Mouse (Mus musculus) R1 (cell line): Measurements from ENCODE around the gene Fgd6.
A peak's percentile ranks its signal among the peaks of the same experiment; 100 is the strongest.

Experiments used
- DNase-seq: peaks from one replicate; pipeline ENCODE4 v3.0.0-alpha.2; 2018; ENCODE audit warnings: low read depth, low spot score

Gene Fgd6

DNA sequence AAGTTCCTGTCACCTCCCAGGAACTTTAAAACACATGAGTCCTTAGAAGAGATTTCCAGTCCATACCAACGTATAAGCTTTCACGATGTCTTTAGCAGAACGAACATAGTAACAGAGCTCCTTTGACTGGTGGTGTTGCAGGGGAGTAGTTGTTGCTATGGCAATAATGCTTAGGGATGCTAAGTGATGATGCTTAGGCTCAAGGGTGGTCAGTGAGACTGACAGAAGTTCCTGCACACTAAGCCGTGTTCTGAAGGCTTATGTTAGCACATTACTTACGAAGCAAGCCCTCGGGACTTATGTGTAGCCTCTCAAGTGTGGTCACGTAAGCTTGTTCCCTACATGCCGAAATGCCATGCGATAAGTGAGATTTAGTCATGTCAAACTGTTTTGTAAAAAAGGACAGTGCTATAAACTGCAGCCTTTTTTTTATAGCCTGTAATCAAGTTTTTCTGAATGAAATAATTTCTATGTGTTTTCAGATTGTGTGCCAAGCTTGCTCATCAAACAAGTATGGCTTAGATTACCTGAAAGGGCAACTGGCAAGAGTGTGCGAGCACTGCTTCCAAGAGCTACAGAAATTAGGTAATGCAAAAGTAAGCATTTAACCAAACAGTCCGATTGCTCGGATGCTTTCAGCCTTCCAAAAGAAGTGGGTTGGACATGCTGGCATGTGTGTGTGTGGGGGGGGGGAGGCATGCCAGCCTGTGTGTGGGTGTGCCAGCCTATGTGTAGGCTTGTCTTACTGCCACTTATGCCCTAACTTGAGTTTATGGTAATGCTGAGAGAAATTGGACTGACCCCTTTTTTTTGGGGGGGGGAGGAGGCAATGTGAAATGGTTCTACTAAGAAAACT lies 99.0 kb downstream of the Fgd6 start:
- no peak for DNase-seq

GRCm38 (mm10) chr10:94138890-94139482 lies 103.2 kb downstream of the Fgd6 start:
- DNase-seq, result no peak

- no peak for DNase-seq
Observed at GRCm38 (mm10) chr10:94140227-94140931, 104.6 kb downstream of the Fgd6 start.

DNA sequence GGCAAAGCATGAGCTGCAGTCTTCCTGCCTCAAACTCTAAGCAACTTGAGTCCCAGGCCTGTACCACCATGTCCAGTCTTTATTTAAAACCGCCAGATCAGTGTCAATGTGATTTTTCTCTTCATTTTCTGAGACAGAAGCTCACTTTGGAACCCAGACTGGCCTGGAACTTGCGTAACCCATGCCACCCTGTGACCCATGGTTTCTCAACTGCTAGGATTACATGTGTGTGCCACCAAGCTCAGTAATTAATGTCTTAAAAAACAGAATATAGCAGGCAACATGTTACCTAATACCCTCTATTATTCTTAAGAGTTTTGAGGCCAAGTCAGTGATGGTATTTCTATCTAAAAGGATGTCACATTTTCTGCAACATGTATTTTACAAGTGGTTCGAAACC lies 106.6 kb downstream of the Fgd6 start:
- no peak for DNase-seq

DNA sequence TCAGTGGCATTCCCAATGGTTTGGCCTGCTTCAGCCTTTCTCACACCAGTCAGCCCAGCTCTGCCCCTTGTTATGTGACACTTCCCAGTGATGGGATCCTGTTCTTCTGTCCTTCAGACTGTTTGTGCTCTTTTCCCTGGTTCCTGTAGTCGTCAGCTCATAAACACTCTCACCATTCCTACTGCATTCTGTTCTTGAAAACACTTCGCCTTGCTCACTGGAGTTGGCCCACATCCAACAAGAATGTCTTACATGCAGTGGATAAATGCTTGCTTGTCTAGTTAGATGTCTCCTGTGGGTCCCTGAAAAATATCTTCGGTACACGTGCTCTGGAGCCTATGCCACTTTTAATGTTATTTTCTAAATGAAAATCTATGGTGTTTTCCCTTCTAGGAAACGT lies 108.8 kb downstream of the Fgd6 start:
- no peak for DNase-seq

DNA sequence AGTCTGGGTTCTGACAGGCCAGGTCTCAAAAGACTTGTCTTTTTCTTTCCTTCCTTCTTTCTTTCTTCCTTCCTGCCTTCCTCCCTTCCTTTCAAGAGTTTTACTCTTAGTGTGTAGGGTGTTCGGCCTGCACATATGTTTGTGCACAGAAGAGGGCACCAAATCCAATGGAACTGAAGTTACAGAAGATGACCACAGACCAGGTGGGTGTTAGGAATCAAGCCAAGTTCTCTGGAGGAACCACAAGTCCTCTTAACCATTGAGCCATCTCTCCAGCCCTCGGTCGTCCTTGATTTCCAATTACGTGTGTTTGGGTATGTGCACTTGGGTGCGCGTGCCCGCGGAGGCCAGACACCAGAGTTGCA lies 111.6 kb downstream of the Fgd6 start:
- peak; percentile 69 for DNase-seq

GRCm38 (mm10) chr10:94147756-94148531 lies 112.1 kb downstream of the Fgd6 start, which contains the start of gene Nr2c1:
TSS of gene Nr2c1 (plus strand) at chr10:94148023.
- DNase-seq, result peak; percentile 76

DNA sequence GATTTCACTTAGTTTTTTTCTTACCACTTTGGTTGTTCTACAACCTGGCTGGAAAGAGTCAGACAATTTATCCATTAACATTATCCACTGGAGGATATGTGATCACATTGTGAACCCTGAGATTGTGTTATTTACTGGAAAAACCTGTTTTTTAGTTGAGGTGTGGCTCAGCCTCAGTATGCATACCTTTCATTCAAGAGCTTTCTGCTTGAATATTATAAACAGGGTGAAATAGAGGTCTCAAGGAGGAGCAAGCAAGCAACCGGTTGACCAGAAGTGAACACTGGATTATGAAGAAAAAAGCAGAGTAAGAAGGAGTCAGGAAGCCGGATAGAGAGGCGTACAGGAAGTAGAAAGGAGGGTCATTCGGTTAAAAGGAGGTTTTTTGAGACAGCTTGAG lies 115.7 kb downstream of the Fgd6 start:
- DNase-seq, result peak; percentile 91

- DNase-seq, result no peak
Observed at GRCm38 (mm10) chr10:94153841-94154240, 118.0 kb downstream of the Fgd6 start.

DNA sequence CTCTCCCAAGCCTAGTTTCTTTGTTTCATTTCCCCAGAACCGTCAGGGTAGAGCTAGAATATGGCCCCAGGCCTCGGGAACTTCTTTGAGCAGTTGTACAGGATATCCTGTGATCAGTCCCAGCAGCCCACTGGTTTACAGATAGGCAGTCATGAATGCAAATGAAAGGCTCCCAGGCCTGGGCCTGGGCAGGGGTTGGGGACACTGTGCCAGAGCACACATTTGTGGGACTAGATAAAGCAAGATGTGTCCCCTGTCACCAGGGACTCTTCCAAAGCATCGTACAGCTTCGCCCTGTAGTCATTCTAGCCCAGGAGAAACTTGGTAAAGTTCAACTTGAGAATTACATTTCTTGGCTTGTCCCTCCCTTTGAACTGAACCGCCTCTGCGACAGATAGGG lies 123.2 kb downstream of the Fgd6 start:
- no peak for DNase-seq

DNA sequence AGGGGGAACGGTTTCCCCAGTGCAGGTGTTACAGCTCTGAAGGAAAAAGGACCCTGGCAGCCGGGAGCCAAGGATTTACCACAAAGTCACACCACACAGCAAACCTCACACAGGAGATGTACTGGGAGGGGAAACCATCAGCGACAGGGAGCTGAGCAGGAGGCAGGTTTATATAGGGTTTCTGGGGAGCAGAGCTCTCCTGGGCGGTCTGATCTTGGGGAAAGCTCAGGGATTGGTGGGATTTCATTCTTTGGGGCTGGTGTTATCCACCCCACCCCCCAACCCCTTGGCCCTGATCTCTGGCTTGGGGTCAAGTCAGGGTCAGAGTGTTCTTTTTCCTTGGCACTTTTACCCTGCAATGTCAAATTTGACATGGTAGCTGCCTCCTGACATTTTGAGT lies 123.6 kb downstream of the Fgd6 start:
- DNase-seq, result peak; percentile 77

- peak; percentile 72 for DNase-seq
Observed at GRCm38 (mm10) chr10:94161051-94161765, 125.4 kb downstream of the Fgd6 start.

DNA sequence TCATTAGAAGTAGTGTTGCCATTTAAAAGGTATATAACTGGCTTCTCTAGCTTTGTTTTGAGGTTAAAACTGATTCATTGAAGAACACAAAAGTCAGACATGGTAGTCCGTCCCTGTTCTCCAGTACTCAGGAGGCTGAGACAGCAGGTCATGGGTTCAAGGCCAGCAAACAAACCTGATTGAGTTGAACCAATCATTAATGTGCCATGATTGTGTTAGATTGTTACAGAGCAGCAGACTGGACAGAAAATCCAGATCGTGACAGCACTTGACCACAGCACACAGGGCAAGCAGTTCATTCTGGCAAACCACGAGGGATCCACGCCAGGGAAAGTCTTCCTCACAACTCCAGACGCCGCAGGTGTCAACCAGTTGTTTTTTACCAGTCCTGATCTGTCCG lies 126.2 kb downstream of the Fgd6 start:
- DNase-seq, result no peak

GRCm38 (mm10) chr10:94164104-94164845 lies 128.5 kb downstream of the Fgd6 start:
- DNase-seq, result no peak

DNA sequence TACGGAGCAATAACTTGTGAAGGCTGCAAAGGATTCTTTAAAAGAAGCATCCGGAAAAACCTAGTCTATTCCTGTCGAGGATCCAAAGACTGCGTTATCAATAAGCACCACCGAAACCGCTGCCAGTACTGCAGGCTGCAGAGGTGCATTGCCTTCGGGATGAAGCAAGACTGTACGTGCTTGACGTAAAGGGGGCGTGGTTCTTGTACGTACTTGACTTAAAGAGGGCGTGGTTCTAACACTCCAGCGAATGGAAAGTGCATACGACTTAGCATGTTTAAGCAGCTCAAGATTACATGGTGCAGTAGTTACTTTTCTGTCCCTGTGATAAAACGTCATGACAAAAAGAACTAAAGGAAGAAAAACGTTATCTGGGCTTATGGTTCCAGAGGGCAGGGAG lies 129.6 kb downstream of the Fgd6 start:
- peak; percentile 93 for DNase-seq

- no peak for DNase-seq
Observed at GRCm38 (mm10) chr10:94167051-94167750, 131.4 kb downstream of the Fgd6 start.

- DNase-seq, result peak; percentile 50
Observed at GRCm38 (mm10) chr10:94171440-94172130, 135.8 kb downstream of the Fgd6 start.

- DNase-seq, result no peak
Observed at GRCm38 (mm10) chr10:94172137-94172536, 136.3 kb downstream of the Fgd6 start.

- peak; percentile 87 for DNase-seq
Observed at GRCm38 (mm10) chr10:94172706-94173105, 136.9 kb downstream of the Fgd6 start.
